ENCODE assay signal across 9 mouse cellular contexts in the genomic region with DNA sequence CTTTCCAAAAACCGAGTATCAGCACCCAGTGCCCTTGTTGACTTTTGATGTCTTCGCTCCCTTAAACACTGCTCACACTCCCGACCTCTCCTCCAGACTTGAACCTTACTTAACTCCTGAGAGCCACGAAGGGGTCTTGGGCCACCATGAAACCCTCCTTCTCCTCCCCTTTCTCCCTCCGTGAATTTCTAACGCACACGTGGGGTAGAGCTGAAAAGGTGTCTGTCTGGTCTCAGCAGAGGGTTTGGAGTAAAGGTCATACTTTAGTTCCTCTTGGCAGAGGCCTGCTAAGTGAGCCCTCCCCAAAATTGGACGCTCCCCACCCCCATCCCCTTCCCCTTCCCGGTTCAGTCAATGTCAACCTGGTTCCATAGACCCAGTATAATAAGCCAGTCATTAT. TPM values are rescaled to one million over a fixed set of nuclear protein-coding genes. Genes with fewer than 3 reads are reported as not detected.
DNase-seq lines count a peak whose midpoint lies in the region; ATAC-seq and TF ChIP-seq lines count a peak whose summit lies in the region.
"Had no signal": no experiment of that assay in that cellular context is flagged by ENCODE, and none has a peak within 500 bp of the region (broad histone marks: within the 10 kb centered on the region; RNA-seq: fewer than 3 reads in every experiment).

No protein-coding gene starts in this region.

- peak overlapping the region; percentile 67 for H3K4me2 ChIP-seq in heart, embryonic 14.5 days (ENCODE audit: low read length)
- H3K4me2 ChIP-seq in midbrain, postnatal 0 days (ENCODE audit: low read depth, low read length, poor library complexity, severe bottlenecking), result peak overlapping the region; percentile 73

- no peak for TF ChIP-seq CTCF in G1E (IDR thresholded peaks at IDR 0.05; ENCODE audit: low read depth, low read length)
- no peak for TF ChIP-seq CTCF in midbrain, postnatal 0 days (IDR thresholded peaks at IDR 0.05)

- peak overlapping the region; percentile 77 for H3K9ac ChIP-seq in heart, embryonic 14.5 days (ENCODE audit: low read length)
- H3K9ac ChIP-seq in midbrain, postnatal 0 days (replicated peaks; ENCODE audit: low read length, poor library complexity, severe bottlenecking), result peak overlapping the region; percentile 70

- 2% methylated on average over 9 of the region's 9 CpGs for WGBS in heart, embryonic 14.5 days
- 4% methylated on average over 9 of the region's 9 CpGs for WGBS in midbrain, postnatal 0 days

- H3K4me1 ChIP-seq in G1E (ENCODE audit: insufficient read depth, low read depth, low read length), result peaks cover 17% of the 10 kb centered on the region
- peaks cover 2 to 5% of the 10 kb centered on the region in 2 experiments; a peak in 3 of 4 replicates for H3K4me1 ChIP-seq in heart, embryonic 14.5 days (ENCODE audit: control insufficient read depth in 2 of 2, insufficient read depth in 2 of 2, low read length in 2 of 2)
- H3K4me1 ChIP-seq in midbrain, postnatal 0 days (ENCODE audit: insufficient read depth, low read length), result 0 out of 2 replicates have a peak, but pooled peaks cover 8% of the 10 kb centered on the region

- peak; percentile 5 for DNase-seq in embryo, embryonic 11.5 days (ENCODE audit: low read depth, low spot score)
- DNase-seq in embryo, embryonic 10.5 days (ENCODE audit: low spot score), result no peak
- peak; percentile 7 for DNase-seq in G1E (ENCODE audit: low spot score)
- DNase-seq in kidney, postnatal 4 days, result peak; percentile 26 to 42
- DNase-seq in midbrain, postnatal 0 days (ENCODE audit: low spot score), result no peak
- no peak for DNase-seq in right cerebral cortex, adult 2 months (ENCODE audit: low spot score in 2 of 2)

- H3K27me3 ChIP-seq in G1E (ENCODE audit: insufficient read depth, low read length), result no peaks in the 10 kb centered on the region
- H3K27me3 ChIP-seq in heart, embryonic 14.5 days (ENCODE audit: control insufficient read depth, insufficient read depth, low read length), result no peaks in the 10 kb centered on the region
- no peaks in the 10 kb centered on the region for H3K27me3 ChIP-seq in midbrain, postnatal 0 days (ENCODE audit: insufficient read depth, low read length)
- H3K27me3 ChIP-seq: Patski had no signal

- H3K4me3 ChIP-seq in G1E (ENCODE audit: low read depth, low read length), result peak overlapping the region; percentile 91
- H3K4me3 ChIP-seq in heart, embryonic 14.5 days (ENCODE audit: control insufficient read depth in 1 of 2, insufficient read depth in 1 of 2, low read depth in 1 of 2, low read length in 2 of 2), result peak overlapping the region; percentile 61 to 97
- H3K4me3 ChIP-seq in midbrain, postnatal 0 days (ENCODE audit: low read depth, low read length), result peak overlapping the region; percentile 96

- no peaks in the 10 kb centered on the region for H3K9me3 ChIP-seq in G1E (replicated peaks)
- H3K9me3 ChIP-seq in heart, embryonic 14.5 days (ENCODE audit: control insufficient read depth, low read length), result no peaks in the 10 kb centered on the region
- no peaks in the 10 kb centered on the region for H3K9me3 ChIP-seq in midbrain, postnatal 0 days (ENCODE audit: low read length)

- no peak for ATAC-seq in G1E (ENCODE audit: extremely low read depth, insufficient number of reproducible peaks, low FRiP score, poor library complexity, severe bottlenecking)
- no peak for ATAC-seq in heart, embryonic 14.5 days (ENCODE audit: insufficient number of reproducible peaks, insufficient read depth, low FRiP score, low read depth)
- no peak for ATAC-seq in midbrain, postnatal 0 days (ENCODE audit: low FRiP score)
- no peak for ATAC-seq in frontal cortex, adult (ENCODE audit: low TSS enrichment)

- H3K27ac ChIP-seq in heart, embryonic 14.5 days (replicated peaks in 1 of 2; ENCODE audit: control insufficient read depth in 1 of 2, insufficient read depth in 1 of 2, low read depth in 2 of 2, low read length in 2 of 2), result peak overlapping the region; percentile 83 to 89
- H3K27ac ChIP-seq in midbrain, postnatal 0 days (ENCODE audit: low read depth, low read length), result peak overlapping the region; percentile 79; the same call in 1 of the 2 replicates

- peaks cover 4% of the 10 kb centered on the region for H3K36me3 ChIP-seq in G1E (replicated peaks)
- H3K36me3 ChIP-seq in heart, embryonic 14.5 days (ENCODE audit: control insufficient read depth, insufficient read depth, low read length), result no peaks in the 10 kb centered on the region
- H3K36me3 ChIP-seq in midbrain, postnatal 0 days (ENCODE audit: insufficient read depth, low read length), result no peaks in the 10 kb centered on the region

RNA-seq across cellular contexts. Expression of gene Mpc2, which starts 1.2 kb away (rescaled TPM):
- total RNA-seq in G1E (2014; fragmentation: Nextera tagmentation) (37.6 and 43.4 TPM in 2 replicates), G1E (2017) (121 and 126 TPM in 2 replicates)
- 67.1 and 68.1 TPM in 2 replicates for polyA plus RNA-seq in G1E (2012)
- 311 and 319 TPM in 2 replicates for polyA plus RNA-seq in heart, embryonic 14.5 days (2014; fragmentation: Nextera tagmentation; extraction: Ambion mirVana)
- total RNA-seq in midbrain, postnatal 0 days (2014; rRNA removed), result 110 and 130 TPM in 2 replicates
- 267 and 274 TPM in 2 replicates for polyA plus RNA-seq in midbrain, postnatal 0 days (2015; fragmentation: Nextera tagmentation; extraction: Ambion mirVana)

RNA-seq across cellular contexts. Expression of gene Dcaf6, which starts 1.4 kb away (rescaled TPM):
- total RNA-seq in G1E (2014; fragmentation: Nextera tagmentation) (85.0 and 110 TPM in 2 replicates), G1E (2017) (60.4 and 65.7 TPM in 2 replicates)
- polyA plus RNA-seq in G1E (2012), result 44.8 and 47.3 TPM in 2 replicates
- 21.6 and 24.7 TPM in 2 replicates for polyA plus RNA-seq in heart, embryonic 14.5 days (2014; fragmentation: Nextera tagmentation; extraction: Ambion mirVana)
- 38.4 and 44.8 TPM in 2 replicates for total RNA-seq in midbrain, postnatal 0 days (2014; rRNA removed)
- polyA plus RNA-seq in midbrain, postnatal 0 days (2015; fragmentation: Nextera tagmentation; extraction: Ambion mirVana), result 18.7 and 19.9 TPM in 2 replicates

RNA-seq across cellular contexts. Expression of gene Adcy10, which starts 23.3 kb away (rescaled TPM):
- total RNA-seq in G1E (2014; fragmentation: Nextera tagmentation) (not detected in 2 replicates), G1E (2017) (0.22 and 0.29 TPM in 2 replicates)
- not detected in 2 replicates for polyA plus RNA-seq in G1E (2012)
- polyA plus RNA-seq in heart, embryonic 14.5 days (2014; fragmentation: Nextera tagmentation; extraction: Ambion mirVana), result 0.09 and 0.23 TPM in 2 replicates
- not detected in 2 replicates for total RNA-seq in midbrain, postnatal 0 days (2014; rRNA removed)
- polyA plus RNA-seq in midbrain, postnatal 0 days (2015; fragmentation: Nextera tagmentation; extraction: Ambion mirVana), result 0.27 and 0.64 TPM in 2 replicates

Comparison
In these comparisons a context has a peak if more than half of its experiments do, and no peak if none do; other contexts are left out.
1. DNase-seq: peak in embryo, embryonic 11.5 days (single experiment), G1E (single experiment) and kidney, postnatal 4 days (2 of 2); none in embryo, embryonic 10.5 days (single experiment), midbrain, postnatal 0 days (single experiment) and right cerebral cortex, adult 2 months (0 of 2).
2. Peak in every context shown above with its lines, with median percentiles within 50 percentile points of each other: H3K4me3 ChIP-seq.